Mouse (Mus musculus) frontal cortex, postnatal 25 days (tissue): ENCODE results near the gene Abhd17c.

ENCODE experiments used
- DNase-seq, 2 experiments: peaks; one replicate each; pipeline ENCODE4 v3.0.0; 2022; ENCODE audit warnings: low spot score in 2 of 2

The Abhd17c gene

DNA sequence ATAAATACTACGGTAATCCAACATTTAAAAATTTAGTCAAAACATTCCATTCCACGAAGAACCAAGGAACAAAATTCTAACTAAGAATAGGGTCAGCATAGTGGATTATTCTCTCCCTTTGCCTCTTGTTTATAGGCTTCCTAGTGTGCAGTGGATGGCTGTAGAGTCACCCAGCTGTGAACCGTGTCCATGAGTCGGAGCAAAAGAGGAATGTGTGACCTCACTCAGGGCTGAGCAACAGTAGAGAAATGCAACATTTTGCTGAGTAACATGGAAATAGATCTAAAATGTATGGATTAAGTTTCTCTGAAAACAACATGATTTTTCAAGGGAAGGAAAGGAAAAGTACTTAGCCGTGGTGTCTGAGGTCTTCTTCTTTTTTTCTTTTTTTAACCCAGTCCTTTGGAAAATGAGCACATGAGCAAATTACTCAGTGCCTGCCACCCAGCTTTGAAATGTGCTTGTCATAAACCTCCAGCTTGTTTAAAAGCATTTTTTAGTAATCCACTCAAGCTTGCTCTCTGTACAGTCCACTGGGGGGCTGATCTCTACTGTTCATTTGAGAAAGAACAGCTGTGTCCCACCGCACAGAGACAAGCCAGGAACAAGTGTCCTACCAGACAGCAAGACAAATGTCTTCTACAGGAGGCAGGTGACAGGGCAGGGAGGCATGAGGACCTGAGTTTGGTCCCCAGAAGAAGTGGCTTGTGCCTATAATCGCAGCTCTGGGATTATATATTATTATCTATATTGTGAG is 74.3 kb downstream of the Abhd17c start:
- DNase-seq, result no peak

DNA sequence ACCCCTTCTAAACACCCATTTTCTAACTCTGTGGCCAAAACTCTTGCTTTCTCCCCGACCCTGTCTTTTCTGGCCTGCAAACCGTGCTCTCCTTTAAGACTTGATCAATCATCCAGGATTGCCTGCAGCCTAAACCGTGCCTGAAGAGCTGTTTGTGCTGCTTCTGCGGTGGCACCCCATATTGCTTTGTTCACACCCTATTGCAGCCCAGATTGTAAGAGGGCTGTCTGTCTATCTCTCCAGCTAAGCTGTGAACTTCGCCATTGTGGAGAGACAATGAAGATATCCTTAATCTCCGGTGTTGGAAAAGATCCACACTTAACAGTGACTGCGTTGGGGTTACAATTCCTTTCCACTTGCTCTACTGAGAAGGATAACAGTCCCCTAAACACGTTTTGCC is 77.4 kb downstream of the Abhd17c start:
- no peak for DNase-seq

DNA sequence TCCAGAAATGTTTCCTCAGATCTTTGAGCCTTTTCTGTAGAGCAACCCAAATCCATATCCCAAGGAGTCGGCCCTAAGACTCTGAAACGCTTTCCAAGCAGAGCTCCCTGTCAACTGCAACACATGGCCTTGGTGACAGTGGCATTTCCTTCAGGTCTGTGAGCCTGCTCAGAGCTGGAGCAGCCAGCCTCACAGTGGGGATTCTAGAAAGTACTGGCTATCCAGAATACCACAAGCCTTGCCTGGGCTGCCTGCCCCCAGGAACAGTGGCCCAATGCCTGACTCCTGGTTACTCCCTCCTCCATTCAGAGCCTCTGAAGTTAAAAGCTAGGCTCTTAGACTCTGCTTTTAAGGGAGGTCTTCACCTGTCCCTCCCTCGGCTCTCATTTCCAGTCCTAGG is 77.8 kb downstream of the Abhd17c start:
- DNase-seq, result no peak

DNA sequence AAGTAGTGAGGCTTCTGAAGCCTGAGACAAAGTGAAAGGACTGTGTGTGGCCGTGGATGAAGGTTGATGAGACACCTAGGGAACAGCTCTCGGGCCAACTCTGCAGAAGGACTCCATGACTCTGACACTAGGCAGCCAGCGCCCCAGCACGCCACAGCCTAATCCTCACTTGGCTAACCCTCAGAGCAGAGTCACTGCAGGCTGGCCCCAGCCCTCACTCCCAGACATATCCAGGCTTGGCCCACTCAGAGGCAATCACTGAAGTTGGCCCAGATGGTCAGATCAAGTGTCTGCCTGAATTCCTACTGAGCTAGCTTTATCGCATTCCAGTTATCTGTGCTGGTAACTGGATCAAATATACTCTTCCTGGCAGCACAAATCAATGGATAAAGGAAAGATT is 82.8 kb downstream of the Abhd17c start:
- DNase-seq, result no peak

DNA sequence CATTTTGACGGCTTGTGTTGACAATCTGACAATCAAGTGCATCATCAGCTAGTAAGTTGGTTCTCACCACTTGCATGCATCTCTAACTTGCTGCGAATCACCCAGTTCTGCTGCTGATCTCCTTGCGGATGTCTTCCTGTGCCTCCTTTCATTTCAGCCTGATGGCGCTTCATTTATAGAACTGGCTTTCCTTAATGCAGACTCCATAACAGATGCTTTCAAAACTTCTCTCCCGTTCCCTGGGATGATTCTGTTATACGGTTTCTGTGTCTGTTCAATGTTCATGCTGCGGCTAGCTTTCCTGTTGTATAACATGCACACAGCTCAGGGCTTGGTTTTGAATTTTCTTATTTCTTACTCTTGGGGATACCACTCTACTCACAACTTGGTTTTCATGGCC is 91.9 kb downstream of the Abhd17c start:
- no peak for DNase-seq
